Mouse (Mus musculus): ENCODE data around the gene Efcab7.

GRCm38 (mm10) chr4:99881882-99882281 is 52.9 kb downstream of the Efcab7 start:
- TF ChIP-seq EP300 (IDR thresholded peaks at IDR 0.05; ENCODE audit: insufficient read depth, low read depth, low read length) (no peak), CTCF (IDR thresholded peaks at IDR 0.05) (peak; percentile 83)

Measured in heart, adult 2 months (tissue).